Mouse (Mus musculus) stomach, embryonic 15.5 days (tissue): ENCODE results near the gene Dpf2. TPM values are rescaled to one million over a fixed set of nuclear protein-coding genes. Genes with fewer than 3 reads are reported as not detected.
A peak's percentile ranks its signal among the peaks of the same experiment; 100 is the strongest.

ENCODE experiments used
- ATAC-seq: fragments of 200-750 bp; cut with Nextera tagmentation; 2 replicates; pipeline ENCODE4 v1.8.0; 2017; ENCODE audit warnings: low read depth, moderate number of reproducible peaks, moderate TSS enrichment; ENCODE audit not compliant: insufficient read depth, low FRiP score
- H3K27ac ChIP-seq: fragments of 300-500 bp; sonication (generic); 2 replicates; pipeline ENCODE4 v1.5.1; 2015; ENCODE audit warnings: mild to moderate bottlenecking, inconsistent platforms
- H3K27me3 ChIP-seq: fragments of 300-500 bp; sonication (generic); replicated peaks from 2 replicates; pipeline ENCODE4 v1.6.1; 2015; ENCODE audit warnings: inconsistent platforms
- H3K36me3 ChIP-seq: fragments of 300-500 bp; sonication (generic); 2 replicates; pipeline ENCODE4 v1.6.1; 2015; ENCODE audit warnings: inconsistent platforms
- H3K4me1 ChIP-seq: fragments of 300-500 bp; sonication (generic); 2 replicates; pipeline ENCODE4 v1.6.1; 2015; ENCODE audit warnings: inconsistent platforms
- H3K4me2 ChIP-seq: fragments of 300-500 bp; sonication (generic); 2 replicates; pipeline ENCODE4 v1.6.1; 2015; ENCODE audit warnings: mild to moderate bottlenecking, inconsistent platforms
- H3K4me3 ChIP-seq: fragments of 300-500 bp; sonication (generic); replicated peaks from 2 replicates; pipeline ENCODE4 v1.5.1; 2015; ENCODE audit warnings: inconsistent platforms
- H3K9ac ChIP-seq: fragments of 300-500 bp; sonication (generic); 2 replicates; pipeline ENCODE4 v1.6.1; 2015; ENCODE audit warnings: inconsistent platforms
- H3K9me3 ChIP-seq: fragments of 300-500 bp; sonication (generic); 2 replicates; pipeline ENCODE4 v1.6.1; 2016; ENCODE audit warnings: inconsistent platforms
- WGBS: fragments of 180-500 bp; shearing (Covaris S2); methylation state at CpG from one replicate; pipeline ENCODE4 v1.1.7; 2015; 5-methylcytosine and 5-hydroxymethylcytosine counted together
- polyA plus RNA-seq: library from polyadenylated mRNA; unstranded; fragments of >200 nt; fragmentation: Nextera tagmentation; extraction: Ambion mirVana; gene quantifications from 2 replicates; pipeline ENCODE4 v1.2.1, GENCODE M21; 2015

Gene Dpf2
- polyA plus RNA-seq, 1 experiment from 2014 or later, result 98.7 TPM

DNA sequence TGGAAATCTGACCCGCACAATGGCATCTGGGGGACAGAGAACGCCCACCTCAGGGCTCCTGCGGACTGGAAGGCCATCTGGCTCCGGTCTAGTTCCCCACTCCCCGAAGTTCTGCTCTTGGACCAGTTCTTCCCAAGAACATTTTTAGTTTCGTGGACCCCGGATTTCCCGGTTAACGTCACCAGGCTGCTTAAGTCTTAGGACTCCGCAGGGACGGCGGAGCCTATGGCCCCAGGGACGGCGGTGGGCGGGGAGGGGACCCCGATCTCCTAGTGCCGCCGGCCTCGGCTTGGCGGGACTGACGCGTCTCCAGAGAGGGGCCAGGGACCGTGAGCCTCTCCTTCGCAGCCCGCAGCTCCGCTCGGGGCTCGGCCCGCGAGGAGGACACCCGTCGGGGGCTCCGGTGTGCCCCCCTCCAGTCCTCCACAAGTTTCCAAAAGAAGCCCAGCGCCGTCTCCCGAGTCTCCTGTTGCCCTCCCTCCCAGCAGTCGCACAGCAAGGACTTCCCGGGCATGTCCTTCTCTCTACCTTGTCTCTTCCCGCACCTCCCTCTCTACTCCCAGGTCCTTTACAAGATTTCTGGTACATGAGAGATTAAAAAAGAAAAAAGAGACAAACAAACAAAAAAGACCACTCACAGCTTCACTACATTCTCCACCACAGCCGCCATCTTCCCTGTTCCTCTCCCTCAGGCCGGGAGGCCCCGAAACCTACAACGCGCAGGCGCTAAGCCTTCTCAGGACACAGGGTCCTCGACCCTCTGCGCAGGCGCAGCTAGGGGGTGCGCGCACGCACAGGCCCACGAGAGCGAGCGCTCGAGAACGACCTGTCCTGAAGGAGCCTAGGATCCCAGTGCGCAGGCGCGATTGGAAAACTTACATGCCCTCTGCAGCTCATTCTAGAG is 455 bp downstream of the Dpf2 start:
- ATAC-seq, result peak; percentile 98
- 0 out of 2 replicates have a peak, but pooled peaks cover 1% of the 10 kb centered on the region for H3K36me3 ChIP-seq
- WGBS, result under 1% methylated on average over 59 of the region's 59 CpGs
- peak overlapping the region; percentile 91 for H3K9ac ChIP-seq
- H3K9me3 ChIP-seq, result no peaks in the 10 kb centered on the region
- H3K4me2 ChIP-seq, result peak overlapping the region; percentile 77
- H3K27me3 ChIP-seq, result no peaks in the 10 kb centered on the region
- peaks cover 21% of the 10 kb centered on the region for H3K4me1 ChIP-seq
- peak overlapping the region; percentile 89 for H3K4me3 ChIP-seq
- H3K27ac ChIP-seq, result peak overlapping the region; percentile 84

DNA sequence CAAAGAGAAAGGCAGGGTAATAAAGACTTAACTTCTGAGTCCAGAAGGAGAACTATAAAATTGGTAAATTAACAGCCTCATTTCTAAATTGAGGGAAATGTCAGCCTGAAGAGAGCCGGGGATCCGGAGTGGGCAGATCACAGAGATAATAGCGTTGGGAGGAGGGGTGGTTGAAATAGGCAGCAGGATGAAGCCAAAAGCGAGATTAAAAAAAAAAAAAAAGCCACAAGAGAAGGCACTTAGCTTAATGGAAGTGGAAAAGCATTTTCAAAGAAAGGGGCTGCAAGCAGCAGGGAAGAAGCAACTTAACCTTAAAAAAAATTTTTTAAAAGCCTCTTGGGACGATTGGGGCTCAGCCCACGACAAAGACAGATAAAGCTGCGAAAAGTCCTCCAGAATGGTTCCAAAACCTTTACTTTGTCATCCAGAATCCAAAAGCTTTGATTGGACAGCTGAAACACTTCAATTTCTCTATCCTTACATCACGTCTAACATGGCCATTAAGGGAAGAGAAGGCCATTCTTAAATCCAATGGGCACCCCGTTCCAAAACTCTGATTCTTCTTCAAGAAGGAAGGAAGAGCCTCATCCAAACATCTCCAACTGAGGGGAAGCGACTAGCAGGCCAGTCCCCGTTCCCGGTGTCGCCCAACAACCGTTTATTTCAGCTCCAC is 1.2 kb downstream of the Dpf2 start:
- Histone ChIP-seq H3K9me3 (no peaks in the 10 kb centered on the region), H3K4me1 (peaks cover 21% of the 10 kb centered on the region), H3K27ac (peak overlapping the region; percentile 84), H3K4me3 (peak overlapping the region; percentile 89), H3K9ac (peak overlapping the region; percentile 91), H3K4me2 (peak overlapping the region; percentile 68), H3K36me3 (no peaks in the 10 kb centered on the region), H3K27me3 (no peaks in the 10 kb centered on the region)
- WGBS, result 2% methylated on average over 14 of the region's 14 CpGs
- no peak for ATAC-seq

DNA sequence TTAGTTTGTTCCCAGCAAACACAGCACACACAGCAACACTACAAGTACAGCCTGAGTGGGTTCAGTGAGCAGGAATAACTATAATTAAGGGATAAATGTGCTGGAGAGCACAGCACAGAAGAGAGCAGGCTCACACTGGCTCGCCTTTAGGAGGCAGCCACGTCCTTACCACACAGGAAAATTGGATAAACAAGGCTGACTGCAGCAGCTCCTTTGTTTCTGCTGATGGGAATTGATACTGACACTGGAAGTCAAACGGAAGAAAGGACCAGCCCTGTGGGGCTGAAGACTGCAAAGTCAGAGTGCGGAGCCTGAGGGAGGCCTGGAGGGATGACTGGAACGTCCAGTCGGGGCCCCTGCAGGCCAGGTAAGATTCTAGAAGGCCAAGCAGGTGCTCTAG is 2.6 kb downstream of the Dpf2 start:
- H3K4me3 ChIP-seq, result peak overlapping the region; percentile 7; the same call in 1 of the 2 replicates
- H3K36me3 ChIP-seq, result peaks cover 11% of the 10 kb centered on the region
- H3K27ac ChIP-seq, result 0 out of 2 replicates have a peak overlapping the region, but pooled peaks have one; percentile 11
- H3K4me1 ChIP-seq, result peaks cover 21% of the 10 kb centered on the region
- H3K9ac ChIP-seq, result no peak overlapping the region
- H3K9me3 ChIP-seq, result no peaks in the 10 kb centered on the region
- H3K4me2 ChIP-seq, result peak overlapping the region; percentile 34
- ATAC-seq, result no peak
- H3K27me3 ChIP-seq, result no peaks in the 10 kb centered on the region
- 49% methylated on average over 6 of the region's 6 CpGs for WGBS

DNA sequence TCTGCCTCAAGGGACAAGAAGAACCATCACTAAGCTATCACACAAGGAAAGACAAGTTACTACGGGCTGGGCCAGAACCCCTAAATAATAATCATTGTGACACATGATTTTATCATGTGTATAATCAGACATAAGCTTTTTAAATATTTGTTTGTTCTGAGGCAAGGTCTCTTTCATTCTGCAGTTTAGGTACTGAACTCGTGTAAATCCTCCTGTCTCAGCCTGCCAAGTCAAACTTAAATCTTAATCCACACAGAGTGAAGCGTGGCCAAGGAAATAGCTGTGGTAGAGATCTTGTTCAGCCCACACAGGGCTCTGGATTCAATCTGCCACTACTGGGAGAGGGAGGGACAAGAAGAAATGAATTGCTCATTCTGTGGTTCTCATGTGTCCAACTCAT is 5.5 kb downstream of the Dpf2 start:
- H3K4me2 ChIP-seq, result no peak overlapping the region
- peaks cover 16% of the 10 kb centered on the region for H3K4me1 ChIP-seq
- H3K27me3 ChIP-seq, result no peaks in the 10 kb centered on the region
- H3K27ac ChIP-seq, result no peak overlapping the region
- no peaks in the 10 kb centered on the region for H3K9me3 ChIP-seq
- 82% methylated on average over 3 of the region's 3 CpGs for WGBS
- no peak overlapping the region for H3K9ac ChIP-seq
- ATAC-seq, result no peak
- H3K4me3 ChIP-seq, result no peak overlapping the region
- H3K36me3 ChIP-seq, result peaks cover 39% of the 10 kb centered on the region

DNA sequence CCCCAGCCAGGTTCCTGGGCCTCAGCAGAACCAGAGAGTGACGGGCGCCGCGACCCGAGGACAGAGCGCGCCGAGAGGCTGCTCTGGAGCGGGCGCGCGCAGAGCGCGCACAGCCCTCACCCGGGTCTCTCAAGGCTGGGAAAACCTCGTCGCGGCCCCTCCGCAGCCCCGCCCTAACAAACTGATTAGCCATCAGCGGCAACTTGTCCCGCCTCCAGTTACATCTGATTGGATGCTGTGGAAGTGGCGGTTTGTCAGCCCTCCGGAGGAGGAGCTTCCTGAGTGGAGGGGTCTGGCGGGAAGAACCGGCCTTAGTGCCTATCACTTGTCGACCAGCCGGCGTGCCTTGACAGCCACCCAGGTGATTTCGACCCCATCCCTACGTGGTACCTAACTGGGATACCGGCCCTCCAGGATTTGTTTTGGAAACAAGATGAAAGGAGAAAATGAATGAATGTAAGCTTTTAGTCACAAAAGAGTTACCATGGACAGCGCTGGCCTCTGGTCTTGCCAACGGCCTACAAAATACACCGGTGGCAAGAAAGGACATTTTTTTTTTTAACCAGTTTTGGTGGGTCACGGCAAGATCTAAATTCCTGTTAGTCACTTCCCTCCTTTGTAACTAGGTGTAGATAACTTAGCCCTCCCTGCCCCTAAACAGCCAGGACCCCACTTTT is 18.7 kb downstream of the Dpf2 start, which contains the start of gene Tigd3:
Tigd3 (minus strand) TSS at position 148 of the 677 bp plus-strand sequence.
- Histone ChIP-seq H3K4me2 (peak within 1 kb of the TSS; percentile 90), H3K27me3 (no peaks in the 10 kb centered on the region), H3K9ac (peak within 1 kb of the TSS; percentile 57), H3K4me3 (peak within 1 kb of the TSS; percentile 58), H3K4me1 (0 out of 2 replicates have a peak, but pooled peaks cover 5% of the 10 kb centered on the region), H3K36me3 (peaks cover 16% of the 10 kb centered on the region), H3K27ac (no peak within 1 kb of the TSS), H3K9me3 (no peaks in the 10 kb centered on the region)
- WGBS, result 3% methylated on average over 36 of the region's 36 CpGs
- ATAC-seq, result peak; percentile 96

DNA sequence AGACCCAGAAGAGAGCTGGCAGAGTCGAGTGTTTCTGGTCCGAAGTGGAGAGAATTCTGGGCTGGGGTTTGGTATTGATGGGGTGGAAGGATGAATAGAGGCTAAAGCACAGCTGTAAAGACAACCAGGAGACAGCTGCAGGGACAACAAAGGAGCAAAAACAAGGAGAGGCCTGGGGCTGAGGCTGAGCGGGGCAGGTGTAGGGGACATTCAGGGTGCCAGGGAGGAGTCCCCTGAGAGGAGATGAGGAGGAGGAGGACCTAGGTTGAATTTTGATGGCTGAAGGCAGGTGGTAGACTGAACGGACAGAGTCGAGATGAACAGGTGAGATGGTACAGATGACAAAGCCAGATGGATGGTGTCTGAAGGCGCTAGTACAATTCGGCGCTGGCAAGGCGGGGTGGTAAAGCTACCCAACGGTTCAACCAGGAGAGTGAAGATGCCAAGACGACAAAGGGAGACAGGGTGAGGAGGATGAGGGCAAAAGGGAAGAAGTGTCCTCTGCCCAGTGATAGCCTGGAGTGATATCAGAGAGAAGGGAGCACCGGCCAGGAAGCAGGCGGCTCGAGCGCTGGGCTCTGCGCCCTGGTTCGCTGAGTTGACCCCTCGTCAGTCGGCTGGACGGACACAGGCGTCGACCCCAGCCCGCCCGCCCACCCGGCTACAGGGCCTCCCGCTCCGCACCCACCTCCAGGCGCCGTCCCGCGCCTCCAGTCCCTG is 19.4 kb downstream of the Dpf2 start:
- no peak; the same call in 1 of the 2 replicates for ATAC-seq
- no peaks in the 10 kb centered on the region for H3K9me3 ChIP-seq
- H3K4me1 ChIP-seq, result 0 out of 2 replicates have a peak, but pooled peaks cover 5% of the 10 kb centered on the region
- peak overlapping the region; percentile 90 for H3K4me2 ChIP-seq
- no peak overlapping the region for H3K27ac ChIP-seq
- peak overlapping the region; percentile 57 for H3K9ac ChIP-seq
- peaks cover 12% of the 10 kb centered on the region for H3K36me3 ChIP-seq
- 7% methylated on average over 31 of the region's 31 CpGs for WGBS
- no peaks in the 10 kb centered on the region for H3K27me3 ChIP-seq
- peak overlapping the region; percentile 58 for H3K4me3 ChIP-seq

DNA sequence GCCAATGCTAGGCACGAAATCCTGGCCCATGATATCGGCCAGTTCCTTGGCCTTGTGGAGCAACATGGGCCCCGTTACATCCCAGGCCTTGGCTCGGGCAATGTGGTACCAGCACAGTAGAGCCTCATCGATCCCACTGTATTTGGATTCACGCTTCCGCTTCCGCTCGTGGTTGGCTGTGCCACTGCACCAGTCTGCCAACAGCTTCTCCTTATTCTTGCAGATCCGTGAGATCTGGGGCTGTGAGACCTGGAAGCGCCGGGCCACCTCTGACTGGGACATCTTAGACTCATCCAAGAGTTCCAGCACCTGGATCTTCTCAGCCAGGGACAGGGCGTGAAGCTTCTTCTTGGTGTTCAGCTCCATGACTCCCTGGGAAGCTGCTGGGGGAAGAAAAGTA is 20.1 kb downstream of the Dpf2 start:
- peak overlapping the region; percentile 90; the same call in 1 of the 2 replicates for H3K4me2 ChIP-seq
- no peak overlapping the region for H3K27ac ChIP-seq
- H3K27me3 ChIP-seq, result no peaks in the 10 kb centered on the region
- H3K36me3 ChIP-seq, result peaks cover 8% of the 10 kb centered on the region; the same call in 1 of the 2 replicates
- H3K9me3 ChIP-seq, result no peaks in the 10 kb centered on the region
- 0 out of 2 replicates have a peak, but pooled peaks cover 5% of the 10 kb centered on the region for H3K4me1 ChIP-seq
- no peak overlapping the region for H3K4me3 ChIP-seq
- no peak overlapping the region for H3K9ac ChIP-seq
- ATAC-seq, result no peak
- WGBS, result 95% methylated on average over 13 of the region's 13 CpGs

DNA sequence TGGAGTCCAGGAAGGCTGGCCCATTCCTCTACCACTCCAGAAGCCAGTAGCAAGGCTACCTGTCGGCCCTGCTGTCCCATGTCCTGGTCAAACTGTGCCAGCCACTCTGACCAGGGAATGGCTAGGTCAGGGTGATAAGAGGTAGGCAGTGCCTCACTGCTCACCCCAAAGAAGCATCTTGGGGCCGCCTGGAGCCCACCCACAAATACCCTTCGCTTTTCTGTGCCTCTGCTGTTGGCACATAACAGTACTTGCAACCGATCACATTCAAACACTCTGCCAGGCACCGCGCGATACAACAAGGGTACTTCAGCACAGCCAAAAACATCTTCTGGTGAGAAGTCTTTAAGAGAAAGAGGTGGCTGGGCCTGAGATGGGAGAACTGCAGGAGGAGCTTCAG is 20.5 kb downstream of the Dpf2 start:
- no peak for ATAC-seq
- H3K36me3 ChIP-seq, result peaks cover 8% of the 10 kb centered on the region; the same call in 1 of the 2 replicates
- H3K4me1 ChIP-seq, result 0 out of 2 replicates have a peak, but pooled peaks cover 5% of the 10 kb centered on the region
- H3K9ac ChIP-seq, result no peak overlapping the region
- no peak overlapping the region for H3K27ac ChIP-seq
- H3K4me2 ChIP-seq, result no peak overlapping the region
- no peaks in the 10 kb centered on the region for H3K27me3 ChIP-seq
- H3K9me3 ChIP-seq, result no peaks in the 10 kb centered on the region
- H3K4me3 ChIP-seq, result no peak overlapping the region
- WGBS, result 93% methylated on average over 7 of the region's 7 CpGs

DNA sequence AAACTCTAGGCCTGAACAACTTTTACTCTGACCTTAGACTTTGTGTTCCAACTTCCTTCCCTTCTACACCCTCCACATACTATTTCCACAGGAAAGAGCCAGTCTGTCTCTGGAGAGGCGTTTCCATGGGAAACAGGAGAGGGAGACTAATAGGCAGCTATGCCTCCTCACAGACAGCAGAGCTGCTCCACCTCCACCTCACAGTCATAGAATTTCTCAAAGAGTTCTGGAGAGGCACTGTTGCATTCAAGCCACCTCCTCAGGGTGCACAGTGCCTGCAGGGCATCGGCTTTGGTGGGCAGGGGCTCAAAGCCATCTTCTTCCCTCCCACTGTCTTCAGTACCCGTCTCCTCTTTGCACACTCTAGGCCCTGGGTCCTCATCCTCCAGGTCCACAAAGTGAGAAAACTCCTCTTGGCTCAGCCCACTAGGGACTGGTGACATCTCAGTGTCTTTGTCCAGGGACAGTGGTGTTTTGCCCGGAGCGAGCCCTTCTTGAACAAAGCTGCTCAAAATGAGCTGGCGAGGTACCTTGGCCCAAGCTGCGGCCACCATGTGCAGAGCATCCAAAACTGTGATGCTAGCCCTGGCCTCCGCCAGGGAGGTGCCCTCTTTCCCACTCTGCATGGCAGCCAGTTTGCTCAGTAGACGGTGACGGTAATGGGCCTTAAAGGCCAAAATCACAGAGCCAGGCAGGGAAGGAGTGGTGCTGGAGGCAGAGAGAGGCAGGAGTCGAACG is 21.1 kb downstream of the Dpf2 start:
- ATAC-seq, result no peak
- Histone ChIP-seq H3K4me2 (no peak overlapping the region), H3K4me1 (peaks cover 5% of the 10 kb centered on the region; the same call in 1 of the 2 replicates), H3K36me3 (peaks cover 6% of the 10 kb centered on the region; the same call in 1 of the 2 replicates), H3K27ac (no peak overlapping the region), H3K9ac (no peak overlapping the region), H3K4me3 (no peak overlapping the region), H3K27me3 (no peaks in the 10 kb centered on the region), H3K9me3 (no peaks in the 10 kb centered on the region)
- WGBS, result 91% methylated on average over 12 of the region's 12 CpGs

DNA sequence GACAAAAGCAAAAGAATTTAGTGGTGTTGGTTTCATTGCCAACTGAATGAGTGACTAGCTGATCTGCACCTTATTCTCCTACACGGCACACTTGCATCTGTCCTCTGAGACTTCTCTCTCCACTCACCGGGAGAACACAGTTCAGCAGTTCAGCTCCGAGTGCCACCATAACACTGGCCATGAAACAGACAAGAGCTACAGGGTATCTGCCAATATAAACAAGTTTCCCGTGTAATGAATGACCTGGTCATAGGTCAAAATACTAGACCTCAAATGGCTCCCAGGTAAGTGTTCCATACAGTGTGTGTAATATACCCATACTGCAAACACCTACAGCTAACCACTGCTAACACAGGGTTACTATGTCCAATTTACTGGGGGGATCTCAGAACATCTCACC is 23.6 kb downstream of the Dpf2 start:
- WGBS, result 38% methylated on average over 4 of the region's 4 CpGs
- ATAC-seq, result no peak
- H3K4me2 ChIP-seq, result no peak overlapping the region
- H3K9ac ChIP-seq, result no peak overlapping the region
- no peak overlapping the region for H3K4me3 ChIP-seq
- H3K27me3 ChIP-seq, result no peaks in the 10 kb centered on the region
- H3K9me3 ChIP-seq, result no peaks in the 10 kb centered on the region
- no peak overlapping the region for H3K27ac ChIP-seq
- no peaks in the 10 kb centered on the region for H3K36me3 ChIP-seq
- peaks cover 5% of the 10 kb centered on the region; the same call in 1 of the 2 replicates for H3K4me1 ChIP-seq
